Mouse (Mus musculus) layer of hippocampus, postnatal 14 days (tissue): ENCODE measurements around the gene Vmn1r78. TPM values are rescaled to one million over a fixed set of nuclear protein-coding genes. Genes with fewer than 3 reads are reported as not detected.
"Not testable (repeated sequence)": the region's sequence is repeated elsewhere in the genome, so short reads cannot be mapped to it uniquely, and the experiment has no call there.

ENCODE experiments used
- DNase-seq, 2 experiments: peaks; one replicate each; pipeline ENCODE4 v3.0.0; 2021 to 2022; ENCODE audit warnings: low spot score in 2 of 2, mixed read lengths in 1 of 2
- long read RNA-seq, 2 experiments: library from polyadenylated mRNA; stranded (forward); transcript quantifications; one replicate each; pipeline ENCODE4 v2.0.0; 2021
- total RNA-seq, 2 experiments: library from RNA; stranded (reverse); gene quantifications; 2 replicates each; pipeline ENCODE4 v1.2.3; 2021

The Vmn1r78 gene
- not detected for total RNA-seq
- long read RNA-seq, experiment 1 = 0 reads
- long read RNA-seq, experiment 2 = 0 reads

GRCm38 (mm10) chr7:12149957-12150356 is at the start of gene Vmn1r78:
Gene Vmn1r78 (plus strand): TSS chr7:12150257.
- DNase-seq = no peak

DNA sequence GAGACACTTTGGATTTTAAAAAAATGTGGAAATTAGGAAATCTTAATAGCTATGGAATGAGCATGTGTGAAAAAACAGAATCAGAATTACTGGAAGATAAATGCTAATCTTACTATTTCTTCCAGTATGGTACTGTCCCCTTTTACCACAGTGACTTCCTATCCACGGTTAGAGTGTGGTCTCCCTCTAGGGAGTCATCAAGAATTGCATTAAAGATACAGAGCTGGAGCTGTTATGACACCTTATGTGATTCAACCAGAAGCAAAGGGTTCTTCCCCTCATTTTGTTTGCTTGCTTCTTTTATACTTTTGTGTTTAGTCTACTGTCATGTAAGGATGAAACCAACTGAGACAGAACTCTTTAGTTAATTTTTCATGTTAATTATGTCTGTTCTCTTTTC is 6.4 kb downstream of the Vmn1r78 start:
- DNase-seq = not testable (repeated sequence)

DNA sequence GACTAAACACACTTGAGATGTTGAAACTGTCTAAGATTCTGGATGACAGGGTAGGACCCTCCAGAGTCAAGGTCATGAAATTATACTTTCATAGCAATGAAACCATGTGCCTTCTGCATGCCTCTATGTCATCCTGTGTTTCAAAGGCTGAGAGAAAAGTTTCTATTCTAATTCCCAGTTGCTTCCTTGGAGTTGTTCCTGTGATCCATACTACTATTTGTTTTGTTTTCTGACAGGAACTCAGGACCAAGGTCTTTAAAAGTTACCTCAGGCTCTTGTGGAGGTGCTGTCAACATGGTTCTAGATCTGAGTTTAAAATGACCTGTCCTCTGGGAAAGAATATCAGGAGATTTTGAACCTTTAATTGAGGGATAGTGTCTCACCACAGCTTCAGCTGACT is 20.9 kb downstream of the Vmn1r78 start, which contains the start of gene Vmn1r79:
Gene Vmn1r79, plus strand, starts transcription at position 301 of the 400 bp plus-strand sequence.
- not testable (repeated sequence) for DNase-seq

DNA sequence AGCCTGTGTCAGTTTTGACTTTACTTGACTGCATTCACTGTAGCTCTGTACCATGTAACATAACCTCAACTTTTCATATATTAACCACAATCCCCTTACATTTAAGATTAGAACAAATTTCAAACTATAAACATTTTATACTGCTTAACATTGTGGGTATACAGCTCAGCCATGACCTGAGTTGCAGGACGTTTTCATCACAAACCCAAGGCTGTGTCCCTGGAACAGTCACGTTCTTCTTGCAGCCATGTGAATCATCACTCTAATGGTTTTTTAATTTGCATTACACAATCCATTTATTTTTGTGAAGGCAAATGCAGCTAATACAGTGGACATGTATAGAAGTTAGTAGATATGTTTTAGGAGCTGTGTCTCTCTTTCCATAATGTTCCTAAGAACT is 22.9 kb downstream of the Vmn1r78 start:
- DNase-seq = not testable (repeated sequence)

GRCm38 (mm10) chr7:12188986-12189385 is 38.9 kb downstream of the Vmn1r78 start, which contains the start of gene Vmn1r80:
Gene Vmn1r80 (plus strand): TSS chr7:12189286.
- no peak for DNase-seq

GRCm38 (mm10) chr7:12204141-12204540 is 54.1 kb downstream of the Vmn1r78 start:
- no peak for DNase-seq

Other genes with a start within 250 kb of the Vmn1r78 start
- not detected for gene Vmn1r76, start 212.0 kb upstream of the Vmn1r78 start, total RNA-seq
- gene Vmn1r77, start 113.5 kb upstream of the Vmn1r78 start, total RNA-seq = not detected
- gene Vmn1r79, start 21.0 kb downstream of the Vmn1r78 start, total RNA-seq = not detected
- gene Vmn1r80, start 39.0 kb downstream of the Vmn1r78 start, total RNA-seq = not detected
- not detected for gene Vmn1r81, start 118.0 kb downstream of the Vmn1r78 start, total RNA-seq
- gene Vmn1r82, start 150.2 kb downstream of the Vmn1r78 start, total RNA-seq = not detected
- not detected for gene Vmn1r83, start 179.2 kb downstream of the Vmn1r78 start, total RNA-seq
- gene Vmn1r84, start 219.0 kb downstream of the Vmn1r78 start, total RNA-seq = not detected